Mouse (Mus musculus) 416B (cell line): Measurements from ENCODE around the gene Ugt1a8.
"Not testable (repeated sequence)": the region's sequence is repeated elsewhere in the genome, so short reads cannot be mapped to it uniquely, and the experiment has no call there.

Experiments
- DNase-seq: peaks from one replicate; pipeline ENCODE4 v3.0.0; 2011; ENCODE audit warnings: low read depth

The Ugt1a8 gene

GRCm38 (mm10) chr1:88109027-88109557 lies 21.5 kb downstream of the Ugt1a8 start:
- DNase-seq, result not testable (repeated sequence)

GRCm38 (mm10) chr1:88109604-88110003 lies 22.0 kb downstream of the Ugt1a8 start:
- not testable (repeated sequence) for DNase-seq

GRCm38 (mm10) chr1:88112769-88113168 lies 25.2 kb downstream of the Ugt1a8 start:
- not testable (repeated sequence) for DNase-seq

GRCm38 (mm10) chr1:88120550-88120949 lies 32.9 kb downstream of the Ugt1a8 start:
- DNase-seq, result not testable (repeated sequence)

- peak; percentile 32 for DNase-seq
These were observed 33.9 kb downstream of the Ugt1a8 start for GRCm38 (mm10) chr1:88121521-88121920.

- DNase-seq, result not testable (repeated sequence)
These were observed 38.3 kb downstream of the Ugt1a8 start for GRCm38 (mm10) chr1:88125827-88126360.

- not testable (repeated sequence) for DNase-seq
These were observed 41.5 kb downstream of the Ugt1a8 start for GRCm38 (mm10) chr1:88129091-88129490.

GRCm38 (mm10) chr1:88130223-88130622 lies 42.6 kb downstream of the Ugt1a8 start:
- DNase-seq, result not testable (repeated sequence)

- DNase-seq, result peak; percentile 36
These were observed 46.4 kb downstream of the Ugt1a8 start for GRCm38 (mm10) chr1:88133908-88134456.

GRCm38 (mm10) chr1:88134457-88135011 lies 46.9 kb downstream of the Ugt1a8 start, which contains the start of gene Ugt1a6a:
Gene Ugt1a6a, plus strand, starts transcription at chr1:88134809.
- peak; percentile 77 for DNase-seq

- not testable (repeated sequence) for DNase-seq
These were observed 47.8 kb downstream of the Ugt1a8 start for GRCm38 (mm10) chr1:88135229-88135904.

- DNase-seq, result no peak
These were observed 49.0 kb downstream of the Ugt1a8 start for GRCm38 (mm10) chr1:88136646-88137045.

- no peak for DNase-seq
These were observed 49.7 kb downstream of the Ugt1a8 start for GRCm38 (mm10) chr1:88137264-88137663.

- no peak for DNase-seq
These were observed 50.5 kb downstream of the Ugt1a8 start for GRCm38 (mm10) chr1:88138145-88138544.

- DNase-seq, result not testable (repeated sequence)
These were observed 52.9 kb downstream of the Ugt1a8 start for GRCm38 (mm10) chr1:88140492-88140891.

- peak; percentile 45 for DNase-seq
These were observed 56.5 kb downstream of the Ugt1a8 start for GRCm38 (mm10) chr1:88143966-88144675.

GRCm38 (mm10) chr1:88145278-88145677 lies 57.7 kb downstream of the Ugt1a8 start:
- peak; percentile 26 for DNase-seq

GRCm38 (mm10) chr1:88150133-88150532 lies 62.5 kb downstream of the Ugt1a8 start:
- DNase-seq, result peak; percentile 31

- peak; percentile 6 for DNase-seq
These were observed 70.8 kb downstream of the Ugt1a8 start for GRCm38 (mm10) chr1:88158430-88158829.

GRCm38 (mm10) chr1:88165711-88166110 lies 78.1 kb downstream of the Ugt1a8 start, which contains the start of gene Ugt1a5:
Gene Ugt1a5, plus strand, starts transcription at chr1:88166012.
- DNase-seq, result no peak

GRCm38 (mm10) chr1:88172190-88172589 lies 84.6 kb downstream of the Ugt1a8 start:
- DNase-seq, result not testable (repeated sequence)

GRCm38 (mm10) chr1:88179657-88180056 lies 92.0 kb downstream of the Ugt1a8 start:
- no peak for DNase-seq
